Mouse (Mus musculus): ENCODE results near the gene Mmp25. TPM values are rescaled to one million over a fixed set of nuclear protein-coding genes. Genes with fewer than 3 reads are reported as not detected.

Mmp25 gene
- polyA plus RNA-seq, 1 experiment from 2014 or later, result 1.3 TPM

DNA sequence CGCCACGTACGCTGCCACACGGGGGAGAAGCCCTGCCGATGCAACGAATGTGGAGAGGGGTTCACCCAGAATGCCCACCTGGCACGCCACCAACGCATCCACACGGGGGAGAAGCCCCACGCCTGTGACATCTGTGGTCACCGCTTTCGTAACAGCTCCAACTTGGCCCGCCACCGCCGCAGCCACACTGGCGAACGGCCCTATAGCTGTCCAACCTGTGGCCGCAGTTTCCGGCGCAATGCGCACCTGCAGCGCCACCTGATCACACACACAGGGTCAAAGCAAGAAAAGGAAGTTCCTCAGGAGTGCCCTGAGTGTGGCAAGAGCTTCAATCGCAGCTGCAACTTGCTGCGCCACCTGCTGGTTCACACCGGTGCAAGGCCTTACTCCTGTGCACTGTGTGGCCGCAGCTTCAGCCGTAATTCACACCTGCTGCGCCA lies 34.7 kb downstream of the Mmp25 start:
- H3K9ac ChIP-seq (replicated peaks), result no peak overlapping the region
- no peak for ATAC-seq (replicated peaks)
- H3K4me2 ChIP-seq (replicated peaks), result no peak overlapping the region
- no peaks in the 10 kb centered on the region for H3K4me1 ChIP-seq
- no peaks in the 10 kb centered on the region for H3K9me3 ChIP-seq
- no peak overlapping the region for H3K4me3 ChIP-seq
- H3K36me3 ChIP-seq, result no peaks in the 10 kb centered on the region
- H3K27me3 ChIP-seq, result no peaks in the 10 kb centered on the region
- WGBS, result 86% methylated on average over 28 of the region's 28 CpGs
- no peak overlapping the region for H3K27ac ChIP-seq (replicated peaks)

DNA sequence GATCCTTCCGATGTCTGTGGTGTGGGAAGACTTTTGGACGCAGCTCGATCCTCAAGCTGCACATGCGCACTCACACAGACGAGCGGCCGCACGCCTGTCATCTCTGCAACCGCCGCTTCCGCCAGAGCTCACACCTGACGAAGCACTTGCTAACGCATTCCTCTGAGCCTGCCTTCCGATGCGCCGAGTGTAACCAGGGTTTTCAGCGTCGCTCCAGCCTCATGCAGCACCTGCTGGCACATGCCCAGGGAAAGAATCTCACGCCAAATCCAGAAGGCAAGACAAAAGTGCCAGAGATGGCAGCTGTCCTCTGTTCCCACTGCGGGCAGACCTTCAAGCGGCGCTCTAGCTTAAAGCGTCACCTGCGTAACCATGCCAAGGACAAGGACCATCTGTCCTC lies 35.5 kb downstream of the Mmp25 start:
- no peaks in the 10 kb centered on the region for H3K27me3 ChIP-seq
- ATAC-seq (replicated peaks), result no peak
- WGBS, result 91% methylated on average over 24 of the region's 24 CpGs

DNA sequence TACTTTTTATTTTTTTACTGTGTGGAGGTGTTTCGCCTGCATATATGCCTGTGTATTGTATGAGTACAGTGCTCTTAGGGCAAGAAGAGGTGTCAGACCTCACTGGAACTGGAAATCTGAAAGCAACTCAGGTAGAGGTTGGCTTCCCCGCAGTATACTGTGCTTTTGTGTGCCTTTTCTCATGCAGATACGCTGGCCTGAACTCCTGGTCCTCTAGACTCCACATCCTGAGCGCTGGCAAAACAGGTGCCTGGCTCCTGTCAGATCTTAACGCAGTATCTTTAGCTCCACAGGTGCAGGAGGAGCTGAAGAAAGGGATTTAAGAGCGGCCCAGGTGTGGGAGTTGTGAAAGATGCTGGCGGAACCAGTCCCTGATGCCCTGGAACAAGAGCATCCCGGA lies 39.9 kb downstream of the Mmp25 start:
- H3K36me3 ChIP-seq, result no peaks in the 10 kb centered on the region
- H3K4me1 ChIP-seq, result peaks cover 2% of the 10 kb centered on the region; the same call in 1 of the 2 replicates
- H3K4me2 ChIP-seq (replicated peaks), result no peak overlapping the region
- H3K9me3 ChIP-seq, result no peaks in the 10 kb centered on the region
- 0 out of 2 replicates have a peak, but pooled peaks cover 4% of the 10 kb centered on the region for H3K27me3 ChIP-seq
- H3K27ac ChIP-seq (replicated peaks), result no peak overlapping the region
- 84% methylated on average over 8 of the region's 8 CpGs for WGBS
- H3K9ac ChIP-seq (replicated peaks), result no peak overlapping the region
- no peak overlapping the region for H3K4me3 ChIP-seq
- no peak for ATAC-seq (replicated peaks)

More for the DNA sequence above, 35.5 kb downstream of the Mmp25 start:
- Histone ChIP-seq H3K27ac (replicated peaks) (no peak overlapping the region), H3K9ac (replicated peaks) (no peak overlapping the region), H3K36me3 (no peaks in the 10 kb centered on the region), H3K4me3 (no peak overlapping the region), H3K9me3 (no peaks in the 10 kb centered on the region), H3K4me2 (replicated peaks) (no peak overlapping the region), H3K4me1 (no peaks in the 10 kb centered on the region)

- no peak overlapping the region for H3K4me2 ChIP-seq (replicated peaks)
- H3K27ac ChIP-seq (replicated peaks), result no peak overlapping the region
- H3K4me1 ChIP-seq, result peaks cover 8% of the 10 kb centered on the region; the same call in 1 of the 2 replicates
- H3K27me3 ChIP-seq, result 0 out of 2 replicates have a peak, but pooled peaks cover 4% of the 10 kb centered on the region
- no peak for ATAC-seq (replicated peaks)
- H3K4me3 ChIP-seq, result no peak overlapping the region
- H3K36me3 ChIP-seq, result no peaks in the 10 kb centered on the region
- H3K9me3 ChIP-seq, result no peaks in the 10 kb centered on the region
- WGBS, result 76% methylated on average over 7 of the region's 7 CpGs
- H3K9ac ChIP-seq (replicated peaks), result no peak overlapping the region
These were observed 40.7 kb downstream of the Mmp25 start for GRCm38 (mm10) chr17:23604394-23604793.

DNA sequence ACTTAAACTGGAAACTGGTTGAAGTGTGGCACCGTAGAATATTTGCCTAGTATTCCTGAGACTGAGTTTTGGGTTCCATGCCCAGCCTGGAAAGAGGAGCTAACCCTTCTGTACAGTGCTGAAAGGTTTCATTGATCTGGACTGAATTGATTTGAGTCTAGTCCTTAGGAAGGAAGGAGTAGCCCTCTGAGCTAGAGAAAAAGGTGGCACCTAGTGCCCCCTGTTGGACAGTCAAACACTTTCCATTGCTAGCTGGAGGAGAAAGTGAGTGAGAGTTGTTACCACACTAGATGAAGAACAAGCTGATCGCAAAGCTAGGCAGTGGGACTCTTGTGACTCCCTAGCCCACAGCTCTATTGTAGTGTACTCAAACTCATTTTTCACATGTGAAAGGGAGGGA lies 41.5 kb downstream of the Mmp25 start:
- H3K4me2 ChIP-seq (replicated peaks), result no peak overlapping the region
- H3K4me3 ChIP-seq, result no peak overlapping the region
- H3K27ac ChIP-seq (replicated peaks), result no peak overlapping the region
- peaks cover 15% of the 10 kb centered on the region; the same call in 1 of the 2 replicates for H3K4me1 ChIP-seq
- no peaks in the 10 kb centered on the region for H3K36me3 ChIP-seq
- H3K9me3 ChIP-seq, result no peaks in the 10 kb centered on the region
- ATAC-seq (replicated peaks), result no peak
- WGBS, result 53% methylated on average over 2 of the region's 2 CpGs
- H3K9ac ChIP-seq (replicated peaks), result no peak overlapping the region
- 0 out of 2 replicates have a peak, but pooled peaks cover 4% of the 10 kb centered on the region for H3K27me3 ChIP-seq

DNA sequence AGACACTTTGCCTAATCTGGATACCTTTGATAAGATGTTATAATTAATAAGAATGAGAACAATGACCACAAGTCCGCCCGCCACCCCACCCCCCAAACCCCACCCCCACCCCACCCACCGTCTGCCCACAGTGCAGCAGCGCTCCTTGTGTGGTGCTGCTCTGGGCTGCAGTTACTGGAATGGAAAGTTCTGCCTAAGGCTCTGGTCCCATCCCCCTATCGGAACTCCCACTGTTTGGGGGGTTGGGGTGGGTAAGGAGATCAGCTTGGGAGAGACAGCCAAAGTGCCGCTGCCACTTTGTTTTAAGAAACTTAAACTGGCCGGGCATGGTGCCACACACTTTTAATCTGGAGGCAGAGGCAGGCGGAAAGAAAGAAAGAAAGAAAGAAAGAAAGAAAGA lies 42.0 kb downstream of the Mmp25 start:
- Histone ChIP-seq H3K4me2 (replicated peaks) (no peak overlapping the region), H3K4me1 (peaks cover 18% of the 10 kb centered on the region; the same call in 1 of the 2 replicates)
- WGBS, result 15% methylated on average over 8 of the region's 8 CpGs

DNA sequence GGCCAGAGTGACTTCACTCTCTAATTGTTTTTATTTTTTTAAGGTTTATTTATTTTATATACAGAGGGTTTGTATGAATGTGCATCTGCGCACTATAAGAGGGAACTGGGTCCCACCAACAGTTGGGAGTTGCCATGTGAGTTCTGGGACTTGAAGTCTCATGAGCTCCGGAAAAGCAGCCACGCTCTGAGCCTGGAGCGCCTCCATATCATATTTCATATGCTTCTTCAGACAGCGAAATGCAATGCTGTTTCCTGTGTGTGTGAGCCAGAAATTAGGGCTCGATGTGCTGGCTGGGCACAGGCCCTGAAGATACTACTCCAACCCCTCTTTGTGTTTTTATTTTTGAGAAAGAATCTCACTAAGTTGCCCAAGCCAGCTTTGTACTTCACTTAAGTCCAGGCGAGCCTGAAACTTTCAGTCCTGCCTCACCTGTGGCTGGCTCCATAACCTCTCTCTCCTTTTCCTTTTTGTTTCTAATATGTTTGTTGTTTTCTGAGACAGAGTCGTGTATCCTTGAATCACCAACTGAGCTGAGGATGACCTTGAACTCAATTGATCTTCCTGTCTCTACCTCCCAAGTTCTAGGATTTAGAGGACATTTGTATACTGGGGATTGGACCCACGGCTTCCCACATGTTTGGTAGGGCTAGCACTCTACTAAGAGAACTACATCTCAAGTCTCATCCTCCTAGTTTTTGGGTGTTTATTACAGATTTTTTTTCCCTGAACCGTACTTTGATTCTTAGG lies 43.1 kb downstream of the Mmp25 start:
- H3K9me3 ChIP-seq, result no peaks in the 10 kb centered on the region
- peaks cover 18% of the 10 kb centered on the region; the same call in 1 of the 2 replicates for H3K4me1 ChIP-seq
- no peaks in the 10 kb centered on the region for H3K36me3 ChIP-seq
- ATAC-seq (replicated peaks), result no peak
- H3K4me2 ChIP-seq (replicated peaks), result no peak overlapping the region
- no peak overlapping the region for H3K4me3 ChIP-seq
- H3K9ac ChIP-seq (replicated peaks), result no peak overlapping the region
- 50% methylated on average over 10 of the region's 10 CpGs for WGBS
- H3K27me3 ChIP-seq, result 0 out of 2 replicates have a peak, but pooled peaks cover 4% of the 10 kb centered on the region
- no peak overlapping the region for H3K27ac ChIP-seq (replicated peaks)

More for the DNA sequence above, 42.0 kb downstream of the Mmp25 start:
- no peak overlapping the region for H3K27ac ChIP-seq (replicated peaks)
- H3K9me3 ChIP-seq, result no peaks in the 10 kb centered on the region
- H3K9ac ChIP-seq (replicated peaks), result no peak overlapping the region
- ATAC-seq (replicated peaks), result no peak
- no peak overlapping the region for H3K4me3 ChIP-seq
- H3K36me3 ChIP-seq, result no peaks in the 10 kb centered on the region
- 0 out of 2 replicates have a peak, but pooled peaks cover 4% of the 10 kb centered on the region for H3K27me3 ChIP-seq

DNA sequence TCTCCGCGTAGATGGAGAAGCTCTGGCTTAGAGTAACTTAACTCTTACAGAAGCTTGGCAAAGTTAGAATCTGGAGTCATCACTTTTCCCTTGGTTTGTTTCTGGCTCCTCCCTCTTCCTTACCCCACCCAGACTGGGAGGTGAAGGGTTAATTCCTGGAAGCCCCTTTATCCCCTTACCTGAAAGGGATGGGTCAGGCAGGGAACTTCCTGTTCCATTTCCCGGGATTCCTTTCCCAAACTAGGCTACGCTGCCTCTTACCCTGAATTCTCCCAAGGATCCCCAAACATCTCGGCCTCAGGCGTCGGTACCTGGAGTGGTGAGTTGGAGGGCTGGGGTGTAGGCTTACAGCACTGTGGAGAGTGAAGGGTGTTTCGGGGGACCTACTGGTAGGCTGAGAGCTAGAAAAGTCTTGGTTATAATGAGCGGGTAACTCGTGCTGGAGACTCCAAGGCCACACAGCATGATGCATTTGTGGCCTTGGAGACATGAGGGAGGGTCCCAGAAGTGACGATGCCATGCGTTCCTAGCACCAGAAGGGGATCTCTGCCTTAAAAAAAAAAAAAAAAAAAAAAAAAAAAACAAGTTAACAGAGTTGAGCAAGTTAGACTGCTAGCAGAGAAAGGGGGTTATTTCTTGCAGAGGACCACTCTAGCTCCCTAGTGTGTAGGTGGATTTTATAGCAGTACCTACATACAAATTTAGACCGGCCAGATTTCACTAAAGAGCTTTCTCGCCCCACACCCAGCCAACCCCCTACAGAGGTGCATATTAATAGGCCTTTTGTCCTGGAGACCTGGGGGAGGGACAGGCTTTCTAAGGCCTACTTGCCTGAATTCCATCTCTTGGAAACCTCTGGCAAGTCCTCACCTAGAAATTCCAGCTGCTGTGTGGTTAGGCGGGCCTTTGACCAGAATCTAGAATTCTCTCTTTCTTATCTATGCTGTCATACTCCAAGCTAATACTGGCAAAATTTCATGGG lies 44.1 kb downstream of the Mmp25 start, which contains the start of gene Zscan10:
Gene Zscan10, plus strand, starts transcription at position 216 of the 982 bp plus-strand sequence.
- no peak within 1 kb of the TSS for H3K4me3 ChIP-seq

DNA sequence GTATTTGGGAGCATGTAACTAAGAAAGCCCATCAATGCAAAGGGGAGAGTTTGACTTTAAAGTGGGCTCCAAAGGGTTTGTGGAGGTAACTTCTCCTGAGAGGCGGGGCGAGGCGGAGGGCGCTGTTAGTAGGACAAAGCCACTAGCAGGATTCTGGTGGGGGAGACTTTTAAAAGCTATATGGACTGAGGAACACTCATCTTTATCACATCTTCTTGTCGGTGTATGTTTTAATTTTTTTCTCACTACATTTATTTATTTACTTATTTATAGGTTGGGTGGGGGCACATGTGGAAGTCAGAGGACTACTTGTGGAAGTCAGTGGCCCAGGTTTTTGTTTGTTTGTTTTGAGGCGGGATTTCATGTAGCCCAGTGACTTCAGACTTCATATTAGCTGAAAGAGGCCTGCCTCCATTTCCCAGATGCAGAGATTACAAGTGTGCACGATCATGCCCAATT lies 45.4 kb downstream of the Mmp25 start:
- WGBS, result 46% methylated on average over 7 of the region's 7 CpGs
- Histone ChIP-seq H3K36me3 (no peaks in the 10 kb centered on the region), H3K4me3 (peak overlapping the region; percentile 45), H3K27ac (replicated peaks) (peak overlapping the region; percentile 41), H3K9ac (replicated peaks) (peak overlapping the region; percentile 46), H3K27me3 (0 out of 2 replicates have a peak, but pooled peaks cover 4% of the 10 kb centered on the region), H3K4me2 (replicated peaks) (peak overlapping the region; percentile 54), H3K9me3 (no peaks in the 10 kb centered on the region), H3K4me1 (peaks cover 18% of the 10 kb centered on the region; the same call in 1 of the 2 replicates)
- ATAC-seq (replicated peaks), result peak; percentile 6; the same call in 1 of the 2 replicates

More for the DNA sequence above, 44.1 kb downstream of the Mmp25 start, which contains the start of gene Zscan10:
- ATAC-seq (replicated peaks), result no peak
- H3K36me3 ChIP-seq, result no peaks in the 10 kb centered on the region
- H3K9me3 ChIP-seq, result no peaks in the 10 kb centered on the region
- WGBS, result 29% methylated on average over 15 of the region's 15 CpGs
- H3K27me3 ChIP-seq, result 0 out of 2 replicates have a peak, but pooled peaks cover 4% of the 10 kb centered on the region
- no peak within 1 kb of the TSS for H3K9ac ChIP-seq (replicated peaks)
- H3K4me1 ChIP-seq, result peaks cover 18% of the 10 kb centered on the region; the same call in 1 of the 2 replicates
- peak within 1 kb of the TSS; percentile 54 for H3K4me2 ChIP-seq (replicated peaks)
- H3K27ac ChIP-seq (replicated peaks), result no peak within 1 kb of the TSS

DNA sequence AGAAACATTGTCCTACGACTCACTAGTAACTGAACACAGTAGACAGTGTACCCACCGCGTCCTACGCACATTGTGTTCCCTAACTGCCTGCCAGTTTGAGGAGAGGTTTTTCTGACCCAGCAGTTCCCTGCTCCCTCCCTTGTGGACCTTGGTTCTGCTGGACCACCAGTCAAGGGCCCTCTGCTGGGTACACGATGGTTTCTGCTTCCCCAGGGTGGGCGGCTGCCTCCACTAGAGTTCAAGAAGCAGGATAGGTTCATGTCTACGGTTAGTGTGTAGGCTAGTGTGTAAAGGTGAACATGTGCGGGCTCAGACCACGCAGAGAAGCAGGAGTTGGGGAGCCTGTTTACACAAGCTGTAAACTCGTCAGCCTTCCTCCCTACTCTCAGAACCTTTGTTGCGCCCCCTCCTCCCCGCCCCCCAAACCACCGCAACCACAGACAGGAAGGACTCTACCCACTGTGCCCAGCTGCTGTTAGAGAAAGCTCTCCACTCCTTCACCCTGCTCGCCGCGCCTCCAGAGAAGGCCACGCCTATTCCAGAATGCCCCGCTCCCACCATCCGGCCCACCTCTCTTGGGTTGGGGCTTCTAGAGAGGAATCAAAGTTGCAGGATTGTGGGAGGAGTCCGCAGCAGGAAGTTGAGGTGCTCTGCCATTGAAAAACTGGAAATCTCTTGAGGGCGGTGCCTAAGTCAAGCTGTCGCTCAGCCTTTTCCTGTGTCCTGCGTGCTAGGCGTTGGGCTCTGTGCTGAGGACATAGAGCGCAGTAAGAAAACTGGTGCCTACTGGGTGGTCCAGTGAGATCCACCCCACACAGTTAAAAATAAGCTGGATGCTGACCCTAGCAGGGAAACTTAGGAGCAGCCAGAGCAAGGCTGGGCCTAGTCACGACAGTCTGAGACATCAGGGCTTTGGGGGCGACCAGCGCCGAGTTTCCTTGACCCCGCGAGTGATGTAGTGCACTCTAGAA lies 46.2 kb downstream of the Mmp25 start, which contains the start of gene Zfp13:
Gene Zfp13, minus strand, starts transcription at position 906 of the 971 bp plus-strand sequence.
- Histone ChIP-seq H3K27ac (replicated peaks) (peak within 1 kb of the TSS; percentile 41), H3K4me2 (replicated peaks) (peak within 1 kb of the TSS; percentile 54), H3K9ac (replicated peaks) (peak within 1 kb of the TSS; percentile 46), H3K4me1 (peaks cover 18% of the 10 kb centered on the region; the same call in 1 of the 2 replicates), H3K4me3 (peak within 1 kb of the TSS; percentile 45), H3K36me3 (no peaks in the 10 kb centered on the region), H3K9me3 (no peaks in the 10 kb centered on the region), H3K27me3 (0 out of 2 replicates have a peak, but pooled peaks cover 4% of the 10 kb centered on the region)
- 10% methylated on average over 31 of the region's 31 CpGs for whole genome bisulfite sequencing
- peak; percentile 92 for ATAC-seq (replicated peaks)

Measured in forebrain, embryonic 15.5 days (tissue).